Mouse (Mus musculus) NIH3T3 (cell line): ENCODE results near the gene Ebf1.

Experiments used
- DNase-seq: peaks from one replicate; pipeline ENCODE4 v3.0.0-alpha.2; 2012; ENCODE audit warnings: low read depth

Ebf1 gene

GRCm38 (mm10) chr11:44703951-44704350 lies 86.8 kb downstream of the Ebf1 start:
- DNase-seq: no peak

- DNase-seq: no peak
Measured at GRCm38 (mm10) chr11:44705811-44706210, 88.7 kb downstream of the Ebf1 start.

GRCm38 (mm10) chr11:44706386-44706785 lies 89.3 kb downstream of the Ebf1 start:
- no peak for DNase-seq

- DNase-seq: no peak
Measured at GRCm38 (mm10) chr11:44707381-44708289, 90.5 kb downstream of the Ebf1 start.

- DNase-seq: no peak
Measured at GRCm38 (mm10) chr11:44708290-44708685, 91.2 kb downstream of the Ebf1 start.

- DNase-seq: no peak
Measured at GRCm38 (mm10) chr11:44709073-44709618, 92.0 kb downstream of the Ebf1 start.

- no peak for DNase-seq
Measured at GRCm38 (mm10) chr11:44709869-44710460, 92.8 kb downstream of the Ebf1 start.

- no peak for DNase-seq
Measured at GRCm38 (mm10) chr11:44710861-44711260, 93.7 kb downstream of the Ebf1 start.

GRCm38 (mm10) chr11:44714188-44714587 lies 97.1 kb downstream of the Ebf1 start:
- no peak for DNase-seq

GRCm38 (mm10) chr11:44715776-44716175 lies 98.7 kb downstream of the Ebf1 start:
- DNase-seq: no peak

GRCm38 (mm10) chr11:44716928-44717327 lies 99.8 kb downstream of the Ebf1 start:
- no peak for DNase-seq

- no peak for DNase-seq
Measured at GRCm38 (mm10) chr11:44717636-44718035, 100.5 kb downstream of the Ebf1 start.

GRCm38 (mm10) chr11:44721976-44722375 lies 104.9 kb downstream of the Ebf1 start:
- no peak for DNase-seq

- DNase-seq: peak; percentile 54
Measured at GRCm38 (mm10) chr11:44723950-44724502, 106.9 kb downstream of the Ebf1 start.

GRCm38 (mm10) chr11:44725732-44726131 lies 108.6 kb downstream of the Ebf1 start:
- peak; percentile 69 for DNase-seq

- DNase-seq: peak; percentile 52
Measured at GRCm38 (mm10) chr11:44727376-44727775, 110.3 kb downstream of the Ebf1 start.

- DNase-seq: no peak
Measured at GRCm38 (mm10) chr11:44727821-44728220, 110.7 kb downstream of the Ebf1 start.

GRCm38 (mm10) chr11:44728271-44728670 lies 111.2 kb downstream of the Ebf1 start:
- peak; percentile 72 for DNase-seq

GRCm38 (mm10) chr11:44729931-44730330 lies 112.8 kb downstream of the Ebf1 start:
- peak; percentile 51 for DNase-seq

- no peak for DNase-seq
Measured at GRCm38 (mm10) chr11:44731763-44732162, 114.6 kb downstream of the Ebf1 start.

GRCm38 (mm10) chr11:44733276-44733675 lies 116.2 kb downstream of the Ebf1 start:
- DNase-seq: no peak

- no peak for DNase-seq
Measured at GRCm38 (mm10) chr11:44738046-44738445, 120.9 kb downstream of the Ebf1 start.

- DNase-seq: no peak
Measured at GRCm38 (mm10) chr11:44738820-44739219, 121.7 kb downstream of the Ebf1 start.
